Mouse (Mus musculus) intestine, postnatal 0 days (tissue): Measurements from ENCODE around the gene Pik3r4. TPM values are rescaled to one million over a fixed set of nuclear protein-coding genes. Genes with fewer than 3 reads are reported as not detected.

Source experiments
- ATAC-seq: fragments of 200-750 bp; cut with Nextera tagmentation; 2 replicates; pipeline ENCODE4 v1.8.0; 2017; ENCODE audit warnings: mild to moderate bottlenecking, moderate TSS enrichment, moderate library complexity
- H3K27ac ChIP-seq: fragments of 300-500 bp; sonication (generic); 2 replicates; pipeline ENCODE4 v1.5.1; 2014; ENCODE audit warnings: mild to moderate bottlenecking, low read depth, low read length, moderate library complexity
- H3K27me3 ChIP-seq: fragments of 300-500 bp; sonication (generic); replicated peaks from 2 replicates; pipeline ENCODE4 v1.6.1; 2014; ENCODE audit warnings: low read length, mixed read lengths; ENCODE audit not compliant: control insufficient read depth, insufficient read depth
- H3K36me3 ChIP-seq: fragments of 300-500 bp; sonication (generic); 2 replicates; pipeline ENCODE4 v1.6.1; 2014; ENCODE audit warnings: mild to moderate bottlenecking, moderate library complexity; ENCODE audit not compliant: control insufficient read depth, insufficient read depth
- H3K4me1 ChIP-seq: fragments of 300-500 bp; sonication (generic); replicated peaks from 2 replicates; pipeline ENCODE4 v1.6.1; 2014; ENCODE audit warnings: antibody characterized with exemption, low read length, mixed read lengths; ENCODE audit not compliant: control insufficient read depth, insufficient read depth
- H3K4me2 ChIP-seq: fragments of 300-500 bp; sonication (generic); replicated peaks from 2 replicates; pipeline ENCODE4 v1.6.1; 2014; ENCODE audit warnings: low read depth, mild to moderate bottlenecking, moderate library complexity
- H3K4me3 ChIP-seq: fragments of 300-500 bp; sonication (generic); 2 replicates; pipeline ENCODE4 v1.5.1; 2014; ENCODE audit warnings: low read depth, low read length
- H3K9ac ChIP-seq: fragments of 300-500 bp; sonication (generic); 2 replicates; pipeline ENCODE4 v1.6.1; 2014; ENCODE audit warnings: mild to moderate bottlenecking, low read depth, low read length
- H3K9me3 ChIP-seq: fragments of 300-500 bp; sonication (generic); 2 replicates; pipeline ENCODE4 v1.6.1; 2016; ENCODE audit warnings: mixed run types; ENCODE audit not compliant: control insufficient read depth
- CTCF ChIP-seq: sonication (generic); IDR thresholded peaks from 2 replicates; pipeline ENCODE4 v1.5.1; 2016; ENCODE audit warnings: low read depth, mild to moderate bottlenecking, control low read depth, antibody characterized with exemption, moderate library complexity
- WGBS: fragments of 180-500 bp; shearing (Covaris S2); extraction: QIAGEN DNeasy Blood & Tissue Kit; methylation state at CpG from one replicate; pipeline ENCODE4 v1.1.7; 2014; 5-methylcytosine and 5-hydroxymethylcytosine counted together
- polyA plus RNA-seq: library from polyadenylated mRNA; unstranded; fragments of >200 nt; fragmentation: Nextera tagmentation; extraction: Ambion mirVana; gene quantifications from 2 replicates; pipeline ENCODE4 v1.2.1, GENCODE M21; 2015

Pik3r4 gene
- polyA plus RNA-seq, 1 experiment from 2014 or later: 8.9 TPM

- Histone ChIP-seq H3K36me3 (no peaks in the 10 kb centered on the region), H3K4me1 (no peaks in the 10 kb centered on the region), H3K27ac (no peak overlapping the region), H3K4me2 (no peak overlapping the region), H3K4me3 (no peak overlapping the region), H3K27me3 (no peaks in the 10 kb centered on the region), H3K9me3 (no peaks in the 10 kb centered on the region), H3K9ac (no peak overlapping the region)
- WGBS: 73% methylated on average over 5 of the region's 5 CpGs
- no peak for TF ChIP-seq CTCF
- no peak for ATAC-seq
Measured at GRCm38 (mm10) chr9:105735195-105735594, 92.4 kb downstream of the Pik3r4 start.

Other genes with a start within 250 kb of the Pik3r4 start
- 9.2 and 10.4 TPM in 2 replicates for gene Aste1, start 247.6 kb upstream of the Pik3r4 start, polyA plus RNA-seq
- 0.04 and 0.08 TPM in 2 replicates for gene Nek11, start 247.5 kb upstream of the Pik3r4 start, polyA plus RNA-seq
- 22.9 and 26.9 TPM in 2 replicates for gene Atp2c1, start 115.7 kb upstream of the Pik3r4 start, polyA plus RNA-seq
- 0.14 TPM in 2 replicates for gene Col6a6, start 185.2 kb downstream of the Pik3r4 start, polyA plus RNA-seq